Mouse (Mus musculus) heart, adult 2 months (tissue): Measurements from ENCODE around the gene Errfi1.

Experiments
- CTCF ChIP-seq: fragments of 200-600 bp; IDR thresholded peaks from 2 replicates; pipeline ENCODE4 v1.8.1; 2022; ENCODE audit warnings: antibody characterized with exemption, mild to moderate bottlenecking, moderate library complexity
- EP300 ChIP-seq: fragments of 200-500 bp; IDR thresholded peaks from 2 replicates; pipeline ENCODE4 v1.6.1; 2011; ENCODE audit warnings: low read depth, low read length, control low read depth; ENCODE audit not compliant: insufficient read depth
- POLR2A ChIP-seq: fragments of 200-500 bp; IDR thresholded peaks from 2 replicates; pipeline ENCODE4 v1.6.1; 2011; ENCODE audit warnings: mild to moderate bottlenecking, low read depth, low read length, control low read depth; ENCODE audit not compliant: insufficient read depth

- TF ChIP-seq POLR2A, result no peak
- TF ChIP-seq CTCF, result no peak
- TF ChIP-seq EP300, result no peak
Observed at GRCm38 (mm10) chr4:150879631-150880030, 25.9 kb downstream of the Errfi1 start.
